Mouse (Mus musculus): ENCODE data around the gene Sec61a2. TPM values are rescaled to one million over a fixed set of nuclear protein-coding genes. Genes with fewer than 3 reads are reported as not detected.

Sec61a2 gene
- polyA plus RNA-seq (2012) = 1.3 and 3.7 TPM in 2 replicates

GRCm38 (mm10) chr2:5894843-5895570 is at the start of gene Sec61a2:
Sec61a2 (minus strand) TSS chr2:5895432.
- no peak for TF ChIP-seq GATA1 (IDR thresholded peaks at IDR 0.05; ENCODE audit: low read length)

GRCm38 (mm10) chr2:5943071-5943470 is 47.8 kb upstream of the Sec61a2 start:
- no peak for TF ChIP-seq GATA1 (IDR thresholded peaks at IDR 0.05; ENCODE audit: low read length)

GRCm38 (mm10) chr2:5942416-5943032 is 47.3 kb upstream of the Sec61a2 start, which contains the start of gene Dhtkd1:
Dhtkd1 (minus strand) TSS chr2:5942792.
- TF ChIP-seq GATA1 (IDR thresholded peaks at IDR 0.05; ENCODE audit: low read length) = no peak

- TF ChIP-seq GATA1 (IDR thresholded peaks at IDR 0.05; ENCODE audit: low read length) = no peak
Measured at GRCm38 (mm10) chr2:5941861-5942415, 46.7 kb upstream of the Sec61a2 start.

- no peak for TF ChIP-seq GATA1 (IDR thresholded peaks at IDR 0.05; ENCODE audit: low read length)
Measured at GRCm38 (mm10) chr2:5940936-5941335, 45.7 kb upstream of the Sec61a2 start.

GRCm38 (mm10) chr2:5939911-5940310 is 44.7 kb upstream of the Sec61a2 start:
- no peak for TF ChIP-seq GATA1 (IDR thresholded peaks at IDR 0.05; ENCODE audit: low read length)

GRCm38 (mm10) chr2:5939319-5939718 is 44.1 kb upstream of the Sec61a2 start:
- no peak for TF ChIP-seq GATA1 (IDR thresholded peaks at IDR 0.05; ENCODE audit: low read length)

GRCm38 (mm10) chr2:5936550-5936949 is 41.3 kb upstream of the Sec61a2 start:
- TF ChIP-seq GATA1 (IDR thresholded peaks at IDR 0.05; ENCODE audit: low read length) = no peak

GRCm38 (mm10) chr2:5936068-5936467 is 40.8 kb upstream of the Sec61a2 start:
- TF ChIP-seq GATA1 (IDR thresholded peaks at IDR 0.05; ENCODE audit: low read length) = no peak

GRCm38 (mm10) chr2:5934936-5935335 is 39.7 kb upstream of the Sec61a2 start:
- no peak for TF ChIP-seq GATA1 (IDR thresholded peaks at IDR 0.05; ENCODE audit: low read length)

GRCm38 (mm10) chr2:5931938-5932337 is 36.7 kb upstream of the Sec61a2 start:
- no peak for TF ChIP-seq GATA1 (IDR thresholded peaks at IDR 0.05; ENCODE audit: low read length)

GRCm38 (mm10) chr2:5930291-5931054 is 35.2 kb upstream of the Sec61a2 start:
- no peak for TF ChIP-seq GATA1 (IDR thresholded peaks at IDR 0.05; ENCODE audit: low read length)

GRCm38 (mm10) chr2:5929793-5930192 is 34.6 kb upstream of the Sec61a2 start:
- TF ChIP-seq GATA1 (IDR thresholded peaks at IDR 0.05; ENCODE audit: low read length) = no peak

- TF ChIP-seq GATA1 (IDR thresholded peaks at IDR 0.05; ENCODE audit: low read length) = no peak
Measured at GRCm38 (mm10) chr2:5927481-5927880, 32.2 kb upstream of the Sec61a2 start.

- TF ChIP-seq GATA1 (IDR thresholded peaks at IDR 0.05; ENCODE audit: low read length) = no peak
Measured at GRCm38 (mm10) chr2:5923786-5924185, 28.6 kb upstream of the Sec61a2 start.

GRCm38 (mm10) chr2:5922823-5923222 is 27.6 kb upstream of the Sec61a2 start:
- TF ChIP-seq GATA1 (IDR thresholded peaks at IDR 0.05; ENCODE audit: low read length) = no peak

All from G1E-ER4 (cell line).